Mouse (Mus musculus): ENCODE data around the gene Nckipsd. TPM values are rescaled to one million over a fixed set of nuclear protein-coding genes. Genes with fewer than 3 reads are reported as not detected.

Nckipsd gene
- polyA plus RNA-seq, 1 experiment = 5.6 TPM

- no peak overlapping the region for H3K27ac ChIP-seq (ENCODE audit: control insufficient read depth, insufficient read depth, low read depth, low read length)
- peak overlapping the region; percentile 27; the same call in 1 of the 2 replicates for H3K4me3 ChIP-seq (ENCODE audit: control insufficient read depth, low read depth, low read length)
- no peaks in the 10 kb centered on the region for H3K36me3 ChIP-seq (ENCODE audit: control insufficient read depth, insufficient read depth, low read length)
- peaks cover 4% of the 10 kb centered on the region for H3K4me1 ChIP-seq (ENCODE audit: control insufficient read depth, insufficient read depth, low read length)
- no peaks in the 10 kb centered on the region for H3K27me3 ChIP-seq (ENCODE audit: control insufficient read depth, insufficient read depth, low read length)
- TF ChIP-seq CTCF (IDR thresholded peaks at IDR 0.05; ENCODE audit: control insufficient read depth, insufficient read depth, insufficient replicate concordance, low read depth, low read length) (no peak), POLR2A (IDR thresholded peaks at IDR 0.05; ENCODE audit: control insufficient read depth, low read depth, low read length) (no peak)
Measured at GRCm38 (mm10) chr9:108780959-108781358, 27.2 kb upstream of the Nckipsd start.

- peaks cover 4% of the 10 kb centered on the region for H3K4me1 ChIP-seq (ENCODE audit: control insufficient read depth, insufficient read depth, low read length)
- peak overlapping the region; percentile 100 for H3K4me3 ChIP-seq (ENCODE audit: control insufficient read depth, low read depth, low read length)
- no peaks in the 10 kb centered on the region for H3K36me3 ChIP-seq (ENCODE audit: control insufficient read depth, insufficient read depth, low read length)
- no peak for TF ChIP-seq CTCF (IDR thresholded peaks at IDR 0.05; ENCODE audit: control insufficient read depth, insufficient read depth, insufficient replicate concordance, low read depth, low read length)
- no peak for TF ChIP-seq POLR2A (IDR thresholded peaks at IDR 0.05; ENCODE audit: control insufficient read depth, low read depth, low read length)
- H3K27ac ChIP-seq (ENCODE audit: control insufficient read depth, insufficient read depth, low read depth, low read length) = peak overlapping the region; percentile 36
- H3K27me3 ChIP-seq (ENCODE audit: control insufficient read depth, insufficient read depth, low read length) = no peaks in the 10 kb centered on the region
Measured at GRCm38 (mm10) chr9:108781891-108782290, 26.3 kb upstream of the Nckipsd start.

- H3K36me3 ChIP-seq (ENCODE audit: control insufficient read depth, insufficient read depth, low read length) = no peaks in the 10 kb centered on the region
- peak overlapping the region; percentile 100 for H3K4me3 ChIP-seq (ENCODE audit: control insufficient read depth, low read depth, low read length)
- H3K4me1 ChIP-seq (ENCODE audit: control insufficient read depth, insufficient read depth, low read length) = peaks cover 4% of the 10 kb centered on the region
- TF ChIP-seq CTCF (IDR thresholded peaks at IDR 0.05; ENCODE audit: control insufficient read depth, insufficient read depth, insufficient replicate concordance, low read depth, low read length) (no peak), POLR2A (IDR thresholded peaks at IDR 0.05; ENCODE audit: control insufficient read depth, low read depth, low read length) (no peak)
- H3K27ac ChIP-seq (ENCODE audit: control insufficient read depth, insufficient read depth, low read depth, low read length) = peak overlapping the region; percentile 96
- H3K27me3 ChIP-seq (ENCODE audit: control insufficient read depth, insufficient read depth, low read length) = no peaks in the 10 kb centered on the region
Measured at GRCm38 (mm10) chr9:108782836-108783547, 25.2 kb upstream of the Nckipsd start.

- no peaks in the 10 kb centered on the region for H3K27me3 ChIP-seq (ENCODE audit: control insufficient read depth, insufficient read depth, low read length)
- no peaks in the 10 kb centered on the region for H3K36me3 ChIP-seq (ENCODE audit: control insufficient read depth, insufficient read depth, low read length)
- peaks cover 4% of the 10 kb centered on the region for H3K4me1 ChIP-seq (ENCODE audit: control insufficient read depth, insufficient read depth, low read length)
- H3K27ac ChIP-seq (ENCODE audit: control insufficient read depth, insufficient read depth, low read depth, low read length) = peak within 1 kb of the TSS; percentile 96
- H3K4me3 ChIP-seq (ENCODE audit: control insufficient read depth, low read depth, low read length) = peak within 1 kb of the TSS; percentile 100
- TF ChIP-seq CTCF (IDR thresholded peaks at IDR 0.05; ENCODE audit: control insufficient read depth, insufficient read depth, insufficient replicate concordance, low read depth, low read length) (no peak), POLR2A (IDR thresholded peaks at IDR 0.05; ENCODE audit: control insufficient read depth, low read depth, low read length) (peak; percentile 71)
Measured at GRCm38 (mm10) chr9:108783548-108784463, 24.4 kb upstream of the Nckipsd start, which contains the start of gene Ip6k2. TSS of gene Ip6k2 (plus strand) at chr9:108783796.

GRCm38 (mm10) chr9:108785416-108785815 lies 22.8 kb upstream of the Nckipsd start:
- TF ChIP-seq POLR2A (IDR thresholded peaks at IDR 0.05; ENCODE audit: control insufficient read depth, low read depth, low read length) (no peak), CTCF (IDR thresholded peaks at IDR 0.05; ENCODE audit: control insufficient read depth, insufficient read depth, insufficient replicate concordance, low read depth, low read length) (no peak)
- no peaks in the 10 kb centered on the region for H3K36me3 ChIP-seq (ENCODE audit: control insufficient read depth, insufficient read depth, low read length)
- H3K4me1 ChIP-seq (ENCODE audit: control insufficient read depth, insufficient read depth, low read length) = peaks cover 4% of the 10 kb centered on the region
- peak overlapping the region; percentile 73 for H3K27ac ChIP-seq (ENCODE audit: control insufficient read depth, insufficient read depth, low read depth, low read length)
- peak overlapping the region; percentile 73 for H3K4me3 ChIP-seq (ENCODE audit: control insufficient read depth, low read depth, low read length)
- no peaks in the 10 kb centered on the region for H3K27me3 ChIP-seq (ENCODE audit: control insufficient read depth, insufficient read depth, low read length)

GRCm38 (mm10) chr9:108786494-108786893 lies 21.7 kb upstream of the Nckipsd start:
- peak overlapping the region; percentile 52; the same call in 1 of the 2 replicates for H3K4me3 ChIP-seq (ENCODE audit: control insufficient read depth, low read depth, low read length)
- TF ChIP-seq CTCF (IDR thresholded peaks at IDR 0.05; ENCODE audit: control insufficient read depth, insufficient read depth, insufficient replicate concordance, low read depth, low read length) = no peak
- no peak for TF ChIP-seq POLR2A (IDR thresholded peaks at IDR 0.05; ENCODE audit: control insufficient read depth, low read depth, low read length)
- H3K4me1 ChIP-seq (ENCODE audit: control insufficient read depth, insufficient read depth, low read length) = peaks cover 4% of the 10 kb centered on the region
- H3K27me3 ChIP-seq (ENCODE audit: control insufficient read depth, insufficient read depth, low read length) = no peaks in the 10 kb centered on the region
- H3K27ac ChIP-seq (ENCODE audit: control insufficient read depth, insufficient read depth, low read depth, low read length) = no peak overlapping the region
- H3K36me3 ChIP-seq (ENCODE audit: control insufficient read depth, insufficient read depth, low read length) = no peaks in the 10 kb centered on the region

GRCm38 (mm10) chr9:108787080-108787479 lies 21.1 kb upstream of the Nckipsd start:
- Histone ChIP-seq H3K27ac (ENCODE audit: control insufficient read depth, insufficient read depth, low read depth, low read length) (no peak overlapping the region), H3K4me3 (ENCODE audit: control insufficient read depth, low read depth, low read length) (peak overlapping the region; percentile 60; the same call in 1 of the 2 replicates), H3K36me3 (ENCODE audit: control insufficient read depth, insufficient read depth, low read length) (no peaks in the 10 kb centered on the region), H3K27me3 (ENCODE audit: control insufficient read depth, insufficient read depth, low read length) (no peaks in the 10 kb centered on the region), H3K4me1 (ENCODE audit: control insufficient read depth, insufficient read depth, low read length) (peaks cover 4% of the 10 kb centered on the region)
- TF ChIP-seq CTCF (IDR thresholded peaks at IDR 0.05; ENCODE audit: control insufficient read depth, insufficient read depth, insufficient replicate concordance, low read depth, low read length) (no peak), POLR2A (IDR thresholded peaks at IDR 0.05; ENCODE audit: control insufficient read depth, low read depth, low read length) (no peak)

All from testis, adult 2 months (tissue).